Mouse (Mus musculus): ENCODE results near the gene Nr0b2. TPM values are rescaled to one million over a fixed set of nuclear protein-coding genes. Genes with fewer than 3 reads are reported as not detected.

Nr0b2 gene
- polyA plus RNA-seq, 1 experiment from 2014 or later, result not detected

DNA sequence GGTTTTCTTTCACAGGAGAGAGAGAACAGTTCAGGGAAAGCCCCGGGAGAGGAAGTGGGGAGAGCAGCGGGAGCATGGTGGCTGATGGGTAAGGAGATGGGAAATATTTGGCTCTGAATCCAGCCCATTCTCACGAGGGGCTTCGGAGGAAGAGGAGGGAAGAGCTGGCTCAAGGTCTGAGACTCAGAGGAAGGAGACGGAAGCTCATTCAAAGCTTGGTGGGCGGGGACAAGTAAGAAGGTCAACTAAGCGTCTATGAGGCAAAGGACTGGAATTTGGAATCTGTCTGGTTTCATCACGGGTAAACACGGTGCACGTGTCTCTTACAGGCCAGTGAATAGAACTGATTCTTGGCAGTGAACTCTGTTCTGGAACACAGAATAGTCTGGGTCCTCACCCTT lies 16.9 kb downstream of the Nr0b2 start:
- no peaks in the 10 kb centered on the region for H3K36me3 ChIP-seq (ENCODE audit: control insufficient read depth, insufficient read depth, low read length)
- no peaks in the 10 kb centered on the region for H3K9me3 ChIP-seq (replicated peaks; ENCODE audit: control insufficient read depth, low read length, poor library complexity, severe bottlenecking)
- no peak overlapping the region for H3K4me3 ChIP-seq (ENCODE audit: low read depth, low read length)
- peaks cover under 1% of the 10 kb centered on the region; the same call in 1 of the 2 replicates for H3K4me1 ChIP-seq (ENCODE audit: control insufficient read depth, insufficient read depth, low read length)
- H3K4me2 ChIP-seq (ENCODE audit: low read length), result no peak overlapping the region
- no peak overlapping the region for H3K27ac ChIP-seq (ENCODE audit: low read length)
- H3K27me3 ChIP-seq (ENCODE audit: control insufficient read depth, insufficient read depth, low read depth, low read length), result no peaks in the 10 kb centered on the region
- H3K9ac ChIP-seq (ENCODE audit: low read depth, low read length), result no peak overlapping the region
- WGBS, result 65% methylated on average over 10 of the region's 10 CpGs
- no peak for ATAC-seq

GRCm38 (mm10) chr4:133574070-133574842 lies 21.1 kb downstream of the Nr0b2 start, which contains the start of gene Gpatch3:
Gene Gpatch3 (plus strand): TSS chr4:133574745.
- 4% methylated on average over 44 of the region's 44 CpGs for WGBS
- H3K36me3 ChIP-seq (ENCODE audit: control insufficient read depth, insufficient read depth, low read length), result 0 out of 2 replicates have a peak, but pooled peaks cover 3% of the 10 kb centered on the region
- peak; percentile 92 for ATAC-seq
- H3K27ac ChIP-seq (ENCODE audit: low read length), result peak within 1 kb of the TSS; percentile 83
- H3K4me1 ChIP-seq (ENCODE audit: control insufficient read depth, insufficient read depth, low read length), result peaks cover 9% of the 10 kb centered on the region
- peak within 1 kb of the TSS; percentile 87 for H3K9ac ChIP-seq (ENCODE audit: low read depth, low read length)
- H3K9me3 ChIP-seq (replicated peaks; ENCODE audit: control insufficient read depth, low read length, poor library complexity, severe bottlenecking), result no peaks in the 10 kb centered on the region
- H3K4me2 ChIP-seq (ENCODE audit: low read length), result peak within 1 kb of the TSS; percentile 95
- H3K27me3 ChIP-seq (ENCODE audit: control insufficient read depth, insufficient read depth, low read depth, low read length), result no peaks in the 10 kb centered on the region
- H3K4me3 ChIP-seq (ENCODE audit: low read depth, low read length), result peak within 1 kb of the TSS; percentile 80

GRCm38 (mm10) chr4:133574843-133575202 lies 21.6 kb downstream of the Nr0b2 start:
- H3K27ac ChIP-seq (ENCODE audit: low read length), result peak overlapping the region; percentile 83
- ATAC-seq, result peak; percentile 57
- under 1% methylated on average over 35 of the region's 41 CpGs for WGBS
- peak overlapping the region; percentile 95 for H3K4me2 ChIP-seq (ENCODE audit: low read length)
- H3K9me3 ChIP-seq (replicated peaks; ENCODE audit: control insufficient read depth, low read length, poor library complexity, severe bottlenecking), result no peaks in the 10 kb centered on the region
- no peaks in the 10 kb centered on the region for H3K27me3 ChIP-seq (ENCODE audit: control insufficient read depth, insufficient read depth, low read depth, low read length)
- peak overlapping the region; percentile 80 for H3K4me3 ChIP-seq (ENCODE audit: low read depth, low read length)
- H3K36me3 ChIP-seq (ENCODE audit: control insufficient read depth, insufficient read depth, low read length), result peaks cover 6% of the 10 kb centered on the region; the same call in 1 of the 2 replicates
- H3K9ac ChIP-seq (ENCODE audit: low read depth, low read length), result peak overlapping the region; percentile 87
- peaks cover 9% of the 10 kb centered on the region for H3K4me1 ChIP-seq (ENCODE audit: control insufficient read depth, insufficient read depth, low read length)

- no peak overlapping the region for H3K27ac ChIP-seq (ENCODE audit: low read length)
- no peaks in the 10 kb centered on the region for H3K9me3 ChIP-seq (replicated peaks; ENCODE audit: control insufficient read depth, low read length, poor library complexity, severe bottlenecking)
- H3K9ac ChIP-seq (ENCODE audit: low read depth, low read length), result no peak overlapping the region
- no peak overlapping the region for H3K4me2 ChIP-seq (ENCODE audit: low read length)
- 61% methylated on average over 12 of the region's 12 CpGs for WGBS
- peaks cover 22% of the 10 kb centered on the region for H3K36me3 ChIP-seq (ENCODE audit: control insufficient read depth, insufficient read depth, low read length)
- ATAC-seq, result no peak
- no peak overlapping the region for H3K4me3 ChIP-seq (ENCODE audit: low read depth, low read length)
- no peaks in the 10 kb centered on the region for H3K27me3 ChIP-seq (ENCODE audit: control insufficient read depth, insufficient read depth, low read depth, low read length)
- peaks cover 9% of the 10 kb centered on the region for H3K4me1 ChIP-seq (ENCODE audit: control insufficient read depth, insufficient read depth, low read length)
Observed at GRCm38 (mm10) chr4:133577983-133578382, 24.8 kb downstream of the Nr0b2 start.

DNA sequence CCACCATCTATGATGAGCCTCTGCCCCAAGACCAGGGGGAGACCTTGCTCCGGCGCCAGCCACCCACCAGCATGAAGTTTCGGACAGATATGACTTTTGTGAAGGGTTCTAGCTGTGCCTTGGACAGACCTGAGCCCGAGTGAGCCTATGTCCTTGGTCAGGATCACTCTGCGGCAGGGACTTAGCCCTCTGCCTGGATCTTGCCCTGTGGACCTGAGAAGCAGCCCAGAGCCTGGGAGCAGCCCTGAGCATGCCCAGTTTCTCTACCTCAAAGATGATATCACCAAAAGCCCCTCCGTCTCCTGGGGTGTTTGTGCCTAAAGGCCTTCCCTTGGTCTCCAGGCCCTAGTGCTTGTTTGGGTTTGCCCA lies 30.5 kb downstream of the Nr0b2 start:
- Histone ChIP-seq H3K36me3 (ENCODE audit: control insufficient read depth, insufficient read depth, low read length) (peaks cover 21% of the 10 kb centered on the region), H3K27me3 (ENCODE audit: control insufficient read depth, insufficient read depth, low read depth, low read length) (no peaks in the 10 kb centered on the region), H3K4me3 (ENCODE audit: low read depth, low read length) (peak overlapping the region; percentile 97), H3K4me2 (ENCODE audit: low read length) (peak overlapping the region; percentile 100), H3K9ac (ENCODE audit: low read depth, low read length) (peak overlapping the region; percentile 89), H3K27ac (ENCODE audit: low read length) (peak overlapping the region; percentile 87), H3K9me3 (replicated peaks; ENCODE audit: control insufficient read depth, low read length, poor library complexity, severe bottlenecking) (no peaks in the 10 kb centered on the region), H3K4me1 (ENCODE audit: control insufficient read depth, insufficient read depth, low read length) (peaks cover 11% of the 10 kb centered on the region)
- no peak for ATAC-seq
- whole genome bisulfite sequencing, result 59% methylated on average over 6 of the region's 6 CpGs

DNA sequence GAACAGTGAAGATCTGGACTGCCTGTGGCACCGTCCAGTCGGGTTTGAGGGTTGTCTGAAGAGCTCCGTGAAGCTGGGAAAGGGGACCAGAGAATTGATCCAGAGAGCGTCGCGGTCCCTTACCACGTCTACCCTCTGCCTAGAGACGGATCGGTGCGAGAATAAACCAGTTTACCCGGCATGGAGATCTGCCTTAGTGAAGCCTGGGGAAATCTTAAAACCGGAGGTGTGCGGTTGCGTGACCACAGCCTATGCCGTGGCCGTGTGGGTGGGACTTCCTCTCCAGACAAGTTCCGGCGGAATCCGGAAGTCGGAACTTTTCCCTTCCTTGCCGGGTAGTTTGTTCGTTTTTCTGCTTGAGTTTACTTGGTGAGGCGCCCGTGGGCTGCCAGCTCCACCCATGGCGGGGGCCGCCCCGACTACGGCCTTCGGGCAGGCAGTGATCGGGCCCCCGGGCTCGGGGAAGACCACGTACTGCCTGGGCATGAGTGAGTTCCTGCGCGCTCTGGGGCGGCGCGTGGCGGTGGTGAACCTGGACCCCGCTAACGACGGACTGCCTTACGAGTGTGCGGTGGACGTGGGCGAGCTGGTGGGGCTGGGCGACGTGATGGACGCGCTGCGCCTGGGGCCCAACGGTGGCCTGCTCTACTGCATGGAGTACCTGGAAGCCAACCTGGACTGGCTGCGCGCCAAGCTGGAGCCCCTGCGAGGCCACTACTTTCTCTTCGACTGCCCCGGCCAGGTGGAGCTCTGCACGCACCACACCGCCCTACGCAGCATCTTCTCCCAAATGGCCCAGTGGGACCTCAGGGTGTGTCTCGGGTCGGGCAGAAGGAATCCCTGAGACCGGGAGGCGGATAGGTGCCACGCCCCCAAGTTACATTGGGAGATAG lies 31.1 kb downstream of the Nr0b2 start, which contains the start of gene Gpn2:
Gene Gpn2 (plus strand): TSS at position 304 of the 893 bp plus-strand sequence.
- Histone ChIP-seq H3K9me3 (replicated peaks; ENCODE audit: control insufficient read depth, low read length, poor library complexity, severe bottlenecking) (no peaks in the 10 kb centered on the region), H3K27ac (ENCODE audit: low read length) (peak within 1 kb of the TSS; percentile 87), H3K4me2 (ENCODE audit: low read length) (peak within 1 kb of the TSS; percentile 100), H3K27me3 (ENCODE audit: control insufficient read depth, insufficient read depth, low read depth, low read length) (no peaks in the 10 kb centered on the region), H3K4me1 (ENCODE audit: control insufficient read depth, insufficient read depth, low read length) (peaks cover 11% of the 10 kb centered on the region), H3K9ac (ENCODE audit: low read depth, low read length) (peak within 1 kb of the TSS; percentile 89), H3K4me3 (ENCODE audit: low read depth, low read length) (peak within 1 kb of the TSS; percentile 97), H3K36me3 (ENCODE audit: control insufficient read depth, insufficient read depth, low read length) (peaks cover 27% of the 10 kb centered on the region)
- peak; percentile 93 for ATAC-seq
- WGBS, result 2% methylated on average over 65 of the region's 65 CpGs

DNA sequence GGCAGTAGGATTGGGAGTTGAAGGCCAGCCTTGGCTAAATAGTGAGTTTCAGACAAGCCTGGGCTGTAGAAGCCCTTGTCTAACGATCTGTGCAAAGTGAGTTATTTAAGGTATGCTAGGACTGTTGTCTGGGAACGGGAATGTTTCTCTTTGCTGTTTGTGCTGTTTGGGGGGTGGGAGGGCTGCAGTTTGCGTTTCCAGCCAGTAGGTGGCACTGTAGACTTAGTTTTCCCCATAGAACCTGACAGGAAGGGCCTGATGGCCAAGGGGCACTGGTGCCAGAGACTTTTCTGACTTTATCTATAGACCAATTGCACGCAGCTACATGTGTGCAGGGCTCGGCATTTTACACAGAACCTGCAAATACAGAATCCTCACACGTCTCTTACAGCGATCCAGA lies 39.4 kb downstream of the Nr0b2 start:
- WGBS, result 28% methylated on average over 7 of the region's 7 CpGs
- Histone ChIP-seq H3K9ac (ENCODE audit: low read depth, low read length) (no peak overlapping the region), H3K4me1 (ENCODE audit: control insufficient read depth, insufficient read depth, low read length) (no peaks in the 10 kb centered on the region), H3K9me3 (replicated peaks; ENCODE audit: control insufficient read depth, low read length, poor library complexity, severe bottlenecking) (no peaks in the 10 kb centered on the region), H3K36me3 (ENCODE audit: control insufficient read depth, insufficient read depth, low read length) (peaks cover 14% of the 10 kb centered on the region), H3K4me2 (ENCODE audit: low read length) (no peak overlapping the region), H3K27me3 (ENCODE audit: control insufficient read depth, insufficient read depth, low read depth, low read length) (no peaks in the 10 kb centered on the region), H3K27ac (ENCODE audit: low read length) (no peak overlapping the region), H3K4me3 (ENCODE audit: low read depth, low read length) (no peak overlapping the region)
- no peak for ATAC-seq

DNA sequence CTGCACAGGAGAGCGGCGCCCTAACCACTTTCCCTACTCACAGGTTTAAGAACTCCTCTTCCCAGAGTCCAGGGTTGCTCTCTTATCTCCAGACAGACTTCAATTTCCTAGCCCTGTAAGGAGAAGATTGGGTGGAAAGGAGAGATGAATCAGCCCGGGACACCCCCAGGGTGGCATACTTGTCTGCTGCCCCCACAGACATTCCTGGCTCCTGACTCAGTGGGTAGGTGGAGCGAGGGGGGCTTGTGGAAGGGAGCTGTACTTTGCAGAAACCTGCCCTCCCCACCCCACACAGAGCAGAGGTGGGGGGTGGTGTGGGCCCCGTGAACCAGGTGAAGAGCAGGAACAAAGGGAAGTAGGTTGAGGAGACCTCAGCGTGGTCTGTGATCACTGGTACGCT lies 42.4 kb downstream of the Nr0b2 start:
- no peak overlapping the region for H3K9ac ChIP-seq (ENCODE audit: low read depth, low read length)
- 77% methylated on average over 7 of the region's 7 CpGs for WGBS
- H3K36me3 ChIP-seq (ENCODE audit: control insufficient read depth, insufficient read depth, low read length), result no peaks in the 10 kb centered on the region
- H3K4me3 ChIP-seq (ENCODE audit: low read depth, low read length), result no peak overlapping the region
- no peak for ATAC-seq
- H3K27me3 ChIP-seq (ENCODE audit: control insufficient read depth, insufficient read depth, low read depth, low read length), result peaks cover 24% of the 10 kb centered on the region
- no peak overlapping the region for H3K27ac ChIP-seq (ENCODE audit: low read length)
- H3K9me3 ChIP-seq (replicated peaks; ENCODE audit: control insufficient read depth, low read length, poor library complexity, severe bottlenecking), result no peaks in the 10 kb centered on the region
- H3K4me2 ChIP-seq (ENCODE audit: low read length), result no peak overlapping the region
- H3K4me1 ChIP-seq (ENCODE audit: control insufficient read depth, insufficient read depth, low read length), result peaks cover 13% of the 10 kb centered on the region

GRCm38 (mm10) chr4:133596084-133596483 lies 42.9 kb downstream of the Nr0b2 start:
- H3K36me3 ChIP-seq (ENCODE audit: control insufficient read depth, insufficient read depth, low read length), result no peaks in the 10 kb centered on the region
- WGBS, result 87% methylated on average over 6 of the region's 6 CpGs
- H3K9ac ChIP-seq (ENCODE audit: low read depth, low read length), result no peak overlapping the region
- peaks cover 24% of the 10 kb centered on the region for H3K27me3 ChIP-seq (ENCODE audit: control insufficient read depth, insufficient read depth, low read depth, low read length)
- no peak for ATAC-seq
- peaks cover 13% of the 10 kb centered on the region for H3K4me1 ChIP-seq (ENCODE audit: control insufficient read depth, insufficient read depth, low read length)
- H3K4me3 ChIP-seq (ENCODE audit: low read depth, low read length), result no peak overlapping the region
- H3K9me3 ChIP-seq (replicated peaks; ENCODE audit: control insufficient read depth, low read length, poor library complexity, severe bottlenecking), result no peaks in the 10 kb centered on the region
- no peak overlapping the region for H3K27ac ChIP-seq (ENCODE audit: low read length)
- H3K4me2 ChIP-seq (ENCODE audit: low read length), result no peak overlapping the region

All from midbrain, embryonic 16.5 days (tissue).